ENCODE assay signal across 17 mouse cellular contexts in the genomic region with DNA sequence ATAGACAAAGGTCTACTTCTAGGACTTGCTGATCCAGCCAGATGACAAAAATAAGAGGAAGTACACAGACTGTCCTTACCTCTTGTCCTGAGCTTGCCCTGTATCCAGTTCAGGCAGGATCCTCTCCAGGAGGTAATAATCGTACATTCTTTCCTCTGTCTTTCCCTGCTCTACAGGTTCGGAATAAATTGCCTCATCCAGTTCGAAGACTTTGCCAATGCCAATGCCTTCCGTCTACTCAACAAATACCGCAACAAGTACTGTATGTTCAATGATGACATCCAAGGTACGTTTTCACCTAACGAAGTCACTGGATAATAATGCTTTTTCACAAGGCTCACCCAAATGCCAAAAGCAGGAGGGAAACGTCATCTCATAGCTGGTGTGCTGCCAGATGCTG.
"Had no signal": no experiment of that assay in that cellular context is flagged by ENCODE, and none has a peak within 500 bp of the region (broad histone marks: within the 10 kb centered on the region; RNA-seq: fewer than 3 reads in every experiment).

No protein-coding gene starts in this region.

- H3K4me2 ChIP-seq: lung, embryonic 14.5 days; midbrain, embryonic 13.5 days; neural tube, embryonic 12.5 days had no signal

- H3K27me3 ChIP-seq: midbrain, embryonic 13.5 days; neural tube, embryonic 12.5 days had no signal

- H3K9ac ChIP-seq: lung, embryonic 14.5 days; midbrain, embryonic 13.5 days; neural tube, embryonic 12.5 days had no signal

- ATAC-seq: midbrain, embryonic 13.5 days; midbrain, embryonic 16.5 days had no signal

- H3K4me1 ChIP-seq: midbrain, embryonic 13.5 days; neural tube, embryonic 12.5 days had no signal

- H3K9me3 ChIP-seq: midbrain, embryonic 10.5 days; midbrain, embryonic 13.5 days; neural tube, embryonic 12.5 days had no signal

- H3K36me3 ChIP-seq: midbrain, embryonic 10.5 days; midbrain, embryonic 13.5 days; neural tube, embryonic 12.5 days had no signal

- DNase-seq: lung, adult 18-20 months; lung, embryonic 14.5 days; lung, postnatal 10 days; lung, postnatal 4 days; retina, postnatal 1 day; right cerebral cortex, adult 18-20 months; right cerebral cortex, postnatal 25 days; right cerebral cortex, postnatal 4 days; spleen, adult 18-20 months; thymus, adult 18-20 months; thymus, postnatal 14 days; thymus, postnatal 36 days had no signal

- H3K27ac ChIP-seq: midbrain, embryonic 10.5 days; midbrain, embryonic 13.5 days; neural tube, embryonic 12.5 days had no signal

- H3K4me3 ChIP-seq: midbrain, embryonic 10.5 days; midbrain, embryonic 13.5 days; myocyte; neural tube, embryonic 12.5 days had no signal
